In the genomic region with DNA sequence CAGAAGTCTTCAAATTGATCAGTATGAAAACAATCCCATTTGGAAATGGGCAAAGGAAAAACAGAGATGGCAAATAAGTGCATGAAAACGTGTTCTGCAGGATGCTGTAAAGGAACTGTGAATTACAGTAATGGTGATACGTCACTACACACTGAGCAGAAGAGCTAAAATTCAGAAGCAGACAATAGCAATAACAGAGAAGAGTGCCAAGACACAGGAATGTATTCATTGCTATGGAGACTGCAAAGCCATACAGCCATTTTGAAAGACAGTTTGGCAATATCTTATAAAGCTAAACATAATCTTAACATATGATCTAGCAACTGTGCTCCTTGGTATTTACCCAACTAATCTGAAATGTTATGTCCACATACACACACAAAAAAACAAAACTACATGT, we compare ENCODE assay signal across 24 mouse cellular contexts. TPM values are rescaled to one million over a fixed set of nuclear protein-coding genes. Genes with fewer than 3 reads are reported as not detected.
DNase-seq lines count a peak whose midpoint lies in the region; ATAC-seq and TF ChIP-seq lines count a peak whose summit lies in the region.
"Had no signal": no experiment of that assay in that cellular context is flagged by ENCODE, and none has a peak within 500 bp of the region (broad histone marks: within the 10 kb centered on the region; RNA-seq: fewer than 3 reads in every experiment).

No protein-coding gene starts in this region.

- H3K4me2 ChIP-seq in forebrain, embryonic 14.5 days (ENCODE audit: low read length) = no peak overlapping the region
- no peak overlapping the region for H3K4me2 ChIP-seq in forebrain, embryonic 16.5 days (ENCODE audit: low read length)
- H3K4me2 ChIP-seq in forebrain, embryonic 13.5 days = no peak overlapping the region
- H3K4me2 ChIP-seq: embryonic facial prominence, embryonic 12.5 days had no signal

- no peaks in the 10 kb centered on the region for H3K9me3 ChIP-seq in forebrain, embryonic 14.5 days (replicated peaks; ENCODE audit: control insufficient read depth, low read length)
- no peaks in the 10 kb centered on the region for H3K9me3 ChIP-seq in forebrain, embryonic 10.5 days
- H3K9me3 ChIP-seq in forebrain, embryonic 16.5 days (ENCODE audit: control insufficient read depth, low read length) = no peaks in the 10 kb centered on the region
- no peaks in the 10 kb centered on the region for H3K9me3 ChIP-seq in forebrain, embryonic 13.5 days (replicated peaks)
- H3K9me3 ChIP-seq: embryonic facial prominence, embryonic 10.5 days; embryonic facial prominence, embryonic 12.5 days; G1E had no signal

- H3K27ac ChIP-seq in forebrain, embryonic 14.5 days (ENCODE audit: low read depth, low read length) = no peak overlapping the region
- H3K27ac ChIP-seq in forebrain, embryonic 10.5 days = no peak overlapping the region
- H3K27ac ChIP-seq in forebrain, embryonic 16.5 days (ENCODE audit: low read length) = no peak overlapping the region
- no peak overlapping the region for H3K27ac ChIP-seq in forebrain, embryonic 13.5 days
- H3K27ac ChIP-seq: embryonic facial prominence, embryonic 10.5 days; embryonic facial prominence, embryonic 12.5 days had no signal

- H3K4me1 ChIP-seq in forebrain, embryonic 14.5 days (ENCODE audit: control insufficient read depth, insufficient read depth, low read length) = no peaks in the 10 kb centered on the region
- H3K4me1 ChIP-seq in forebrain, embryonic 10.5 days = no peaks in the 10 kb centered on the region
- no peaks in the 10 kb centered on the region for H3K4me1 ChIP-seq in forebrain, embryonic 16.5 days (replicated peaks; ENCODE audit: control insufficient read depth, insufficient read depth, low read length)
- no peaks in the 10 kb centered on the region for H3K4me1 ChIP-seq in forebrain, embryonic 13.5 days
- H3K4me1 ChIP-seq: embryonic facial prominence, embryonic 10.5 days; embryonic facial prominence, embryonic 12.5 days had no signal

- ATAC-seq in forebrain, embryonic 14.5 days = no peak
- ATAC-seq in forebrain, embryonic 16.5 days = peak; percentile 47; the same call in 1 of the 2 replicates
- no peak for ATAC-seq in forebrain, embryonic 13.5 days
- ATAC-seq: activated CD4-positive, CD25-positive, alpha-beta regulatory T cell, adult 4 months; CD4-positive, CD25-positive, alpha-beta regulatory T cell, adult 4 months; Patski had no signal

- DNase-seq in forebrain, embryonic 14.5 days (ENCODE audit: low spot score) = peak; percentile 34
- no peak for DNase-seq in forebrain, embryonic 10.5 days (ENCODE audit: extremely low spot score, low spot score)
- peak; percentile 20 for DNase-seq in brain, embryonic 14.5 days (ENCODE audit: low read depth)
- no peak for DNase-seq in thymus, adult 18-20 months
- DNase-seq: adrenal gland, adult 8-10 months; adrenal gland, postnatal 14 days; adrenal gland, postnatal 36 days; B cell, adult 2 months; cerebellum, adult 11-12 months; cerebellum, adult 2 months; cerebellum, adult 9-10 months; cerebellum, postnatal 10 days; cerebellum, postnatal 25 days had no signal

- H3K36me3 ChIP-seq in forebrain, embryonic 14.5 days (ENCODE audit: control insufficient read depth, insufficient read depth, low read length) = no peaks in the 10 kb centered on the region
- no peaks in the 10 kb centered on the region for H3K36me3 ChIP-seq in forebrain, embryonic 10.5 days (replicated peaks)
- no peaks in the 10 kb centered on the region for H3K36me3 ChIP-seq in forebrain, embryonic 16.5 days (ENCODE audit: control insufficient read depth, insufficient read depth)
- H3K36me3 ChIP-seq in forebrain, embryonic 13.5 days (ENCODE audit: poor library complexity, severe bottlenecking) = no peaks in the 10 kb centered on the region
- H3K36me3 ChIP-seq: embryonic facial prominence, embryonic 10.5 days; embryonic facial prominence, embryonic 12.5 days; G1E had no signal

- no peak for TF ChIP-seq POLR2A in brain, embryonic 14.5 days (IDR thresholded peaks at IDR 0.05; ENCODE audit: borderline replicate concordance, extremely low read depth, insufficient read depth, insufficient read length, poor library complexity, severe bottlenecking)

- no peak overlapping the region for H3K4me3 ChIP-seq in forebrain, embryonic 14.5 days (ENCODE audit: low read depth, low read length)
- no peak overlapping the region for H3K4me3 ChIP-seq in forebrain, embryonic 10.5 days
- no peak overlapping the region for H3K4me3 ChIP-seq in forebrain, embryonic 16.5 days (replicated peaks; ENCODE audit: low read length)
- no peak overlapping the region for H3K4me3 ChIP-seq in forebrain, embryonic 13.5 days
- H3K4me3 ChIP-seq: embryonic facial prominence, embryonic 10.5 days; embryonic facial prominence, embryonic 12.5 days had no signal

- H3K9ac ChIP-seq in forebrain, embryonic 14.5 days (ENCODE audit: low read length) = no peak overlapping the region
- no peak overlapping the region for H3K9ac ChIP-seq in forebrain, embryonic 16.5 days (replicated peaks; ENCODE audit: low read depth, low read length)
- no peak overlapping the region for H3K9ac ChIP-seq in forebrain, embryonic 13.5 days
- H3K9ac ChIP-seq: embryonic facial prominence, embryonic 12.5 days had no signal

- no peak for TF ChIP-seq CTCF in brain, embryonic 14.5 days (IDR thresholded peaks at IDR 0.05; ENCODE audit: borderline replicate concordance, extremely low read depth, insufficient read depth, insufficient read length)

- H3K27me3 ChIP-seq in forebrain, embryonic 14.5 days (replicated peaks; ENCODE audit: control insufficient read depth, insufficient read depth, low read length) = no peaks in the 10 kb centered on the region
- H3K27me3 ChIP-seq in forebrain, embryonic 10.5 days (ENCODE audit: poor library complexity, severe bottlenecking) = no peaks in the 10 kb centered on the region
- H3K27me3 ChIP-seq in forebrain, embryonic 16.5 days (replicated peaks; ENCODE audit: control insufficient read depth, insufficient read depth, low read length) = no peaks in the 10 kb centered on the region
- no peaks in the 10 kb centered on the region for H3K27me3 ChIP-seq in forebrain, embryonic 13.5 days
- H3K27me3 ChIP-seq: CH12.LX; embryonic facial prominence, embryonic 12.5 days had no signal

- 68% methylated on average over 2 of the region's 2 CpGs for WGBS in forebrain, embryonic 14.5 days
- WGBS in forebrain, embryonic 10.5 days = 91% methylated on average over 2 of the region's 2 CpGs
- 65% methylated on average over 2 of the region's 2 CpGs for WGBS in forebrain, embryonic 16.5 days
- WGBS in forebrain, embryonic 13.5 days = 80% methylated on average over 2 of the region's 2 CpGs

RNA-seq across cellular contexts. Expression of a gene that starts 19.7 kb away (rescaled TPM):
- polyA plus RNA-seq in forebrain, embryonic 14.5 days (2014; fragmentation: Nextera tagmentation; extraction: Ambion mirVana) = 45.8 and 49.9 TPM in 2 replicates
- polyA plus RNA-seq in forebrain, embryonic 10.5 days (2016; fragmentation: Nextera tagmentation; extraction: Ambion mirVana) = 42.7 and 42.8 TPM in 2 replicates
- 52.1 and 58.7 TPM in 2 replicates for polyA plus RNA-seq in forebrain, embryonic 16.5 days (2015; fragmentation: Nextera tagmentation; extraction: Ambion mirVana)
- polyA plus RNA-seq in forebrain, embryonic 13.5 days (2015; fragmentation: Nextera tagmentation; extraction: Ambion mirVana) = 48.7 and 53.1 TPM in 2 replicates
- polyA plus RNA-seq in brain, embryonic 14.5 days (2012; rRNA removed) = 37.8 and 45.5 TPM in 2 replicates

RNA-seq across cellular contexts. Expression of a gene that starts 28.8 kb away (rescaled TPM):
- not detected in 2 replicates for polyA plus RNA-seq in forebrain, embryonic 14.5 days (2014; fragmentation: Nextera tagmentation; extraction: Ambion mirVana)
- not detected in 2 replicates for polyA plus RNA-seq in forebrain, embryonic 10.5 days (2016; fragmentation: Nextera tagmentation; extraction: Ambion mirVana)
- 0.24 TPM in 1 of 2 replicates, not detected in the other for polyA plus RNA-seq in forebrain, embryonic 16.5 days (2015; fragmentation: Nextera tagmentation; extraction: Ambion mirVana)
- not detected in 2 replicates for polyA plus RNA-seq in forebrain, embryonic 13.5 days (2015; fragmentation: Nextera tagmentation; extraction: Ambion mirVana)
- polyA plus RNA-seq in brain, embryonic 14.5 days (2012; rRNA removed) = 0.29 and 0.40 TPM in 2 replicates
- polyA plus RNA-seq: activated CD4-positive, CD25-positive, alpha-beta regulatory T cell, adult 4 months; CD4-positive, CD25-positive, alpha-beta regulatory T cell, adult 4 months; cerebellum, adult 2 months; cortical plate, adult 2 months; embryonic facial prominence, embryonic 10.5 days; embryonic facial prominence, embryonic 12.5 days; embryonic facial prominence, embryonic 14.5 days; G1E; Patski had no signal

RNA-seq across cellular contexts. Expression of a gene that starts 31.4 kb away (rescaled TPM):
- 29.9 and 30.2 TPM in 2 replicates for polyA plus RNA-seq in forebrain, embryonic 14.5 days (2014; fragmentation: Nextera tagmentation; extraction: Ambion mirVana)
- 9.3 and 10.2 TPM in 2 replicates for polyA plus RNA-seq in forebrain, embryonic 10.5 days (2016; fragmentation: Nextera tagmentation; extraction: Ambion mirVana)
- 53.3 and 54.4 TPM in 2 replicates for polyA plus RNA-seq in forebrain, embryonic 16.5 days (2015; fragmentation: Nextera tagmentation; extraction: Ambion mirVana)
- polyA plus RNA-seq in forebrain, embryonic 13.5 days (2015; fragmentation: Nextera tagmentation; extraction: Ambion mirVana) = 25.0 and 32.5 TPM in 2 replicates
- polyA plus RNA-seq in brain, embryonic 14.5 days (2012; rRNA removed) = 56.3 and 70.0 TPM in 2 replicates

RNA-seq across cellular contexts. Expression of a gene that starts 53.7 kb away (rescaled TPM):
- not detected in 2 replicates for polyA plus RNA-seq in forebrain, embryonic 14.5 days (2014; fragmentation: Nextera tagmentation; extraction: Ambion mirVana)
- polyA plus RNA-seq in forebrain, embryonic 10.5 days (2016; fragmentation: Nextera tagmentation; extraction: Ambion mirVana) = not detected in 2 replicates
- polyA plus RNA-seq in forebrain, embryonic 16.5 days (2015; fragmentation: Nextera tagmentation; extraction: Ambion mirVana) = not detected in 2 replicates
- polyA plus RNA-seq in forebrain, embryonic 13.5 days (2015; fragmentation: Nextera tagmentation; extraction: Ambion mirVana) = not detected in 2 replicates
- polyA plus RNA-seq in brain, embryonic 14.5 days (2012; rRNA removed) = not detected in 2 replicates
- polyA plus RNA-seq: activated CD4-positive, CD25-positive, alpha-beta regulatory T cell, adult 4 months; CD4-positive, CD25-positive, alpha-beta regulatory T cell, adult 4 months; cerebellum, adult 2 months; cortical plate, adult 2 months; embryonic facial prominence, embryonic 10.5 days; embryonic facial prominence, embryonic 12.5 days; embryonic facial prominence, embryonic 14.5 days; G1E; Patski had no signal

Comparison
In these comparisons a context has a peak if more than half of its experiments do, and no peak if none do; other contexts are left out.
1. DNase-seq: peak in forebrain, embryonic 14.5 days (single experiment) and brain, embryonic 14.5 days (single experiment); none in forebrain, embryonic 10.5 days (single experiment) and thymus, adult 18-20 months (0 of 2).